Mouse (Mus musculus) R1 (cell line): Measurements from ENCODE around the gene Kmt2d.

Source experiments
- DNase-seq: peaks from one replicate; pipeline ENCODE4 v3.0.0-alpha.2; 2018; ENCODE audit warnings: low read depth, low spot score

Gene Kmt2d

GRCm38 (mm10) chr15:98887526-98887925, 16.5 kb upstream of the Kmt2d start:
- DNase-seq, result no peak

DNA sequence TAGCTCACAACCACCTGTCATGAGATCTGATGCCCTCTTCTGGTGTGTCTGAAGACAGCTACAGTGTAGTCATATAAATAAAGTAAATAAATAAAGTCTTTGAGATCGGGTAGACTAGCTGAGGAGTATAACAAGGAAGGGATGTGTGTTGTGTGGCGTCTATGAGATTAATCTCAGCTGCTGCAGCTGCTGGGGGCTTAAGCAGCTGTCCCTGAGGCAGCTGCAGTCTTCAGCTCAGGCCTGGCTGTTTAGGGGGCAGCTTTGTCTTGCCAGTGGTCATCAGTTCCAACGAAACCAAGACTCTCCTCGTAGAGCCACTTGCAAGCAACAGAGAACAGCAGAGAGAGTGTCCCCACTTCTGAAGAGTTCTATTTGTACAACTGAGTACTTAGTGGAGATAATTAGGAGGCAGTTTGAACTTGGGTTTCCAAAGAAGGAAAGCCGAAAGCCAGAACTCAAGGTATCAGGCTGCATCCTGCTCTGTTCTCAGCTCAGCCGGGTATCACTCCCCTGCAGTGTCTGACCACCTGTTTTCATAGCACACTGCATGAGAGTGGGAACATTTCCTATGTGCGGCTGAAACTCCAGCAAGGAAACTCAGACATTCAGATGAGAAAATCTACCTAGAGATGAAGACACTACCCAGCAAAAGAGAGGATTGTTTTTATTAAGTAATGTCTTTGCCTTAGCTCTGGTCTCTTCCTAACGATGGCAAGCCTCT, 15.8 kb upstream of the Kmt2d start:
- no peak for DNase-seq

- no peak for DNase-seq
Measured at GRCm38 (mm10) chr15:98884106-98884505, 13.1 kb upstream of the Kmt2d start.

DNA sequence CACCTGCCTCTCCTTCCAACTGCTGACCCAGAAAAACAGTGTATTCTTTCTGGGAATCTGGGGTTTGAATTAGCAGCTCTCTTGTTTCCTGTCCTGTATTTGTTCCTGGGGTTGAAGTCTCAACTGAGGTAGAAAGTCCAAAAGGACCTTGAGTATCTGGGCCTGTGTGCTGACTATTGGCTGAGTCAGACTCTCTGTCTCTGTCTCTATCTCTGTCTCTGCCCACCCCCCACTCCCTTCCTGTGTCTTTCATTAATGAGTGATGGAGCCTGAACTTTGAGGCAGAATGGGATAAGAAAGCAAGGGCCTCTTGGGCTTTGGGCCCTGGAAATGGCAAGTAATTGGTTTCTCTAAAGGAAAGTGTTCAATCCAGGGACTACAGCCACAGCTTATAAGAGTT, 12.7 kb upstream of the Kmt2d start:
- no peak for DNase-seq

DNA sequence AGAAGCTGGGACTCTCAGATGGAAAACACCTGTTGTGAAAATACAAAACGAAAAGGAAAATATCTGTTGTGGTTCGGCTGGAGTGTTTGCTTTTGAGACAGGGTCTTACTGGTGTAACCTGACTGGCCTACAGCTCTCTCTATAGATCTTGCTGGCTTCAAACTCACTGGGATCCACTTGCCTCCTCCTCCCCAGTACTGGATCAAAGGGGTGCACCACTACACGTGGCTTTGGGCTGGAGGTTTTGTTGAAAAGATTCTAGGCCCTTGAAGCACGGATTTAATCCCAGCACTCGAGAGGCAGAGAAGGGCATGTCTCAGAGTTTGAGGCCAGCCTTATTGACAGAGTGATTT, 10.6 kb upstream of the Kmt2d start:
- no peak for DNase-seq

DNA sequence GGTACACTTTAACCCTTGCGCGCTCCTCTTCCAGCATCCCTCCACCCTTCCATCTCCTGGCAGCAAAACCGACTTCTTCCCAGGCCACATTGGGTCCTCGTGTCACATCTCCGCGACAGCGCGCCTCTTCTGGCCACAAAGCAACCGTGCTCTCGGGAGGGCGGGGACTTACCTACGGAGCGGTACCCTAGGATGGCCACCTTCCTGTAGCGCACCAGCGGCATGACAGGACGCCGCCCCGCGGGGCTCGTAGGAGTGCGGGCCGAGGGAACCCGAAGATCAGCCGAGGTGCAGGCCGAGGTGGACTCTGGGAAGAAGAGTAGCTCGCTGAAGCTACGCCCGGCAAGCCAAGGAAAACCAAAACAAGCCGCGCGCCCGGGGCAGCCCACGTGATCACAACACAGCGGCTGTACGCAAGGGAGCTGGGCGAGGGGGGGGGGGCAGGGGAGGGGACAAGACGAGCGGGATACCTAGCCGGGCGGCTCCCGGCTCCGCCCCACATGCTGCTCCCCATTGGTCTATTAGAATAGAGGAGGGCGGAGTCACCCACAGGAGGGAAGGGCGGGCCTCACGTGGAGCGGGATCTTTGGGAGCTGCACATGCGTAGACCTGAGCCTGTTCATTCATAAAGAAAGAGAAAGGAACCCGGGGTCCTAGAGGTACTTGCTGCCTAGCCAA, 10.1 kb upstream of the Kmt2d start:
- peak; percentile 99 for DNase-seq

DNA sequence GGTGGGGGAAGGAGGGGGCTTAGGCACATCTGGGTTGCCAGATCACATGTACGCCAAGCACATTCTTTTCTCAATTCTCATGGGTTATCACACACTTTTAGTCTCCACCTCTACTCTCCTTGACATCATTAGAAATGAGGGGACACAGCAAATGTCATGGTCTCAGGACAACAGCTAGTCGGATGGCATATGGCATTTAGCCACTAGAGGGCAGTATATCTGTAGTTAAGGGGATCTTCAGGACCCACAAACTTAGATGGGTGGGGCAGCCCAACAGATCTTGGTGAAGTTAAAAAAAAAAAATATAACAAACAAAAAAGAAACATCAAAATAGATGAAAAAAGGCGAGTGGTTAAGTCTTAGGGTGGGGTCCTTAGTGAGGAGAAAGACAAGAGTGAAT, 6.3 kb upstream of the Kmt2d start:
- DNase-seq, result peak; percentile 84

DNA sequence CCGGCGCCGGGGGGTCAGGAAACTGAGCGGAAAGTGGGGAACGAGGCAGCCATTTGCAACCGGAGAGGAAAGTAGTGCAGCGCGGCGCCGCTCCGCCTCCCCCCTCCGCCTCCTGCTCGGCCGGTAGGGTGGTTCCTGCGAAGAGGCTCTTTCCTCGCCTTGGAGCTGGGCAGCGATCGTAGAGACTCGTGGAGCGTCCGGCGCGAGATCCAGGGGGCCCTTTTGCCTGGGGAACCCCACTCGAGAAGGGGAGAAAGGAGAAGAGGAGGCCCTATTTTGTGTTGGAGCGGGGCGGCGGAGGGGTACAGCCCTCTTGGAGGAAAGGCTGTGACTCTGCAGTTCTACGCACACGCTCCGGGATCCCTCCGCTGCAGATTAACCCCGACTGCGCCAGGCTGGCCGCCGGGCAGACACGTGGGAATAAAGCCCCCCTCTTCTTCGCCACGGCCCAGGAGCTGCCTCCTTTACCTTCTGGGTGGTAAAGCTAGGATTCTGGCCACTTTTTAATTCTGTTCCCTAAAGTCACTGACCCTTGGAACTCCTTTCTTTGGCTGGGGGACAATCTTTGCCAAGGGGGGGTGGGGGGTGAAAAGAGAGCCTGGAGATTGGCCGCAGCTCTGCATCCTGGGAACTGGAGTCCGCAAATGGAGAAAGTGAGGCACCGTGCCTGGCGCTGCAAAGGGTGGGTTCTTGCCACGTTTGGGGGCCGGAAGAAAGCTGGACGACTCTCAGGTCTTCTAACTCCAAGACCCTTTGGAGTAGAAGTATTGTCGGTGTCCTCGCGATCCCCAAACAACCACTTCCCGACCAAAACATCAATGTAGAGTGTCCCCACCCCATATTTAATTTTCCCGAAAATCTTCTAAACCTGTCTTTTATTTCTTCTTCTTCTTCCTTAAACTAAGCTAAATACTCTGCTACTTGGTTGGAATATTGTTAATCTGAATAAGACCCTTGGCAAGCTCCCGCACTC, 1.2 kb upstream of the Kmt2d start:
- DNase-seq, result peak; percentile 98

GRCm38 (mm10) chr15:98870179-98871069, 580 bp downstream of the Kmt2d start:
- DNase-seq, result no peak

GRCm38 (mm10) chr15:98869342-98870178, 1.4 kb downstream of the Kmt2d start:
- DNase-seq, result no peak

- DNase-seq, result no peak
Measured at GRCm38 (mm10) chr15:98868346-98869063, 2.5 kb downstream of the Kmt2d start.

GRCm38 (mm10) chr15:98867321-98867720, 3.7 kb downstream of the Kmt2d start:
- DNase-seq, result peak; percentile 78

DNA sequence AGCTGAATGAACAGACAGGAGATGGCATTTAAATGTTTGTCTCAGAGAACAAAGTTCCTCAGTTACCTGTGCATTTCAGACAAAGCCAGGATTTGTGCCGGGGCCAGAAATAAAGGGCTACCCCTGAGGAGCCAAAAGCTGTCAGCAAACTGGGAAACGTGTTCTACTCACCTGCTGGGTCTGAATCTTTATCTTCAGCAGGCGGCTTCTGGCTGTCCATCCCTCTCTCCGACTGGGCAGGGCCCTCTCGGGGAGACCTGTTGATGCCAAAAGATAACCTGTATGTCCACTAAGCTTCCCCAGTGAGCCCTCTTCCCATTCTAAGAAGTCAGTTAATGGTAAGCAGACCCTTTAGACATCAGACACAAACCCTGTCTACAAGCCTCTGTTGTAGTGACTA, 4.5 kb downstream of the Kmt2d start:
- DNase-seq, result no peak

GRCm38 (mm10) chr15:98865771-98866170, 5.2 kb downstream of the Kmt2d start:
- DNase-seq, result no peak

DNA sequence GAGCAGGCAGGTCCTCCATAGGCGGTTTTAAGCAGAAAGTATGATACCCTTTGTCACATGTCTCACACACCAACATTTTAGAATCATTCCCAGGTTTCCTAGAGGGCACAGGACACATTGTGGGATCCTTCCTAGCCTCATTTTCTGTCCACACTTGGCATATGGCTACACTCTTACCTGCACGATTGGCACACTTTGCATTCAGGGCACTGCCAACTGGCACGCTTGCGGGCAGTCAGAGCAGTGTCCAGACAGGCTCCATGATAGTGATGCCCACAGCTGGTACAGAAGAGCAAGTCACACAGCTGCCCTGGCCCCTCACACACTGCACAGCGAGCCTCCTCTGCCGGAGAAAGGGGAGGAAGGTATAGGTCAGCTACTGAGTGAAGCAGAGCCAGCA, 6.1 kb downstream of the Kmt2d start:
- no peak for DNase-seq

DNA sequence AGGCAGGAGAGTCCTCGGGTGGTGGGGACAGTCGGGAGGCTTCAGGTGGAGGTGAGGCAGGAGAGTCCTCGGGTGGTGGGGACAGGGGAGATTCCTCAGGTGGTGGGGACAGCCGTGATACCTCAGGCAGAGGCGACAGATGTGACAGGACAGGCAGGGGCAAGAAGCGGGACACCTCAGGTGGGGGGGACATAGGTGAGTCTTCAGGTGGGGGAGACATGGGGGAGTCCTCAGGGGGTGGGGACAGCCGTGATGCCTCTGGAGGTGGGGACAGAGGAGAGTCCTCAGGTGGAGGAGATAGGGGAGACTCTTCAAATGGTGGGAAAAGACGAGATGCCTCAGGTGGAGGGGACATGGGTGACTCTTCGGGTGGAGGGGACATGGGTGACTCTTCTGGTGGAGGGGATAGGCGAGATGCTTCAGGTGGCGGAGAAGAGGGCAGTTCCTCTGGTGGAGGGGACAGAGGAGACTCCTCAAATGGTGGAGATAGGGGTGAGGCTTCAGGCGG, 7.5 kb downstream of the Kmt2d start:
- DNase-seq, result no peak

DNA sequence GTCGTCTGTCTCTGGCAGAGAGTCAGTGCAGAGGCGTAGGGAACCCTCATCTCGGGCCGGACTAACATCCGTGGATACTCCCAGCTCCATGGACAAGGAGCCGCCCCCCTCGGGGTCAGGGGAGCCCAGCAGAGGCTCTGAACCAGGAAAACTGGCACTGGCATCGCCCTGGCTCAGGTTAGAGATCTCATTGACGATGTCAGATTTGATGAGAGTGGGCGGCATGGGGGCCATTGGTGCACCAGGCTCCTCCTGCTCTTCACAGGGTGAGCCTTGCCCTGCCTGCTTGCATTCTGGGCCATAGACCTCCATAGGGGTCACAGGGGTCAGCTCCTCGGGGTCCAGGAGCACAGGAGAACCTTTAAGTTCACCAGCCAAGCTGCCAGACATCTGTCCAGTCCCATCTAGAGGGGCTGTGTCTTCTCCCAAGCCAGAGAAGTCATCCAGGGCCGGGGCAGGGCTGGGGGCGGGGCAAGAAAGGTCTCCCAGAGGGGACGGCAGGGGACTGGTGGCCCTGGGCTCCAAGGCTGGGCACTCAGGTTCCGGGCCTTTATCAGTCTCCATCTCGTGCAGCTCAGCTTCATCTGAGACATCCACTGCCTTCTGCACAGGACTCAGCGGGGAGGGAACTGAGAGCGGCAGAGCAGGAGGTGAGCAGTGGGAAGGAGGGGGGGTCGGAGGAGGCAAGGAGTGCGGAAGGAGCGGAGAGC, 9.1 kb downstream of the Kmt2d start:
- no peak for DNase-seq

DNA sequence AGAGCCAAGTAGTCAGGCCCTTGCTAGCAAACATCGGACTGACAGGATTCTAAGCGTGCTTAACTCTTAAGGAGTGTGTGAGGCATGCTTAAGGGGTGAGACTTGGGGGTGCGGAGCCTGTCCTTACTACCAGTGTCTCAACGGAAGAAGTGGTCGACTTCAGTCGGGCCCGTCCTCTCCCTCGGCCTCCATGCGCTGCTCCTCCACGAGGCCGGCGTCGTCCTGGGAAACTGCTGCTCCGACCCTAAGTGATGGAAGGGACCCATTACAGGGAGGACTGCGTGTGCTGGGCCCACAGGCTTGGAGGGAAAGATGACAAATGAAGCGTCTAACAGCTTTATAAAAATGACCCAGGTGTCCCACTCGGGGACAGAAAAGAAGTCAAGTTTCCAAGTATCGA, 10.1 kb downstream of the Kmt2d start:
- no peak for DNase-seq
